Mouse (Mus musculus) heart, postnatal 36 days (tissue): ENCODE data around the gene Abca17. TPM values are rescaled to one million over a fixed set of nuclear protein-coding genes. Genes with fewer than 3 reads are reported as not detected.
A peak's percentile ranks its signal among the peaks of the same experiment; 100 is the strongest.

Source experiments
- DNase-seq, 2 experiments: peaks; one replicate each; pipeline ENCODE4 v3.0.0; 2021 to 2022
- intact Hi-C: fragments of 180-260 bp; cut with DNase I; formaldehyde crosslinking; loops from one replicate; pipeline ENCODE4 v1.15.1; 2025
- total RNA-seq, 2 experiments: library from RNA; stranded (reverse); gene quantifications; 2 replicates each; pipeline ENCODE4 v1.2.3; 2021

Gene Abca17
- total RNA-seq: under 1 TPM in 1 of 2 experiments, not detected in 1; 0.08 TPM

DNA sequence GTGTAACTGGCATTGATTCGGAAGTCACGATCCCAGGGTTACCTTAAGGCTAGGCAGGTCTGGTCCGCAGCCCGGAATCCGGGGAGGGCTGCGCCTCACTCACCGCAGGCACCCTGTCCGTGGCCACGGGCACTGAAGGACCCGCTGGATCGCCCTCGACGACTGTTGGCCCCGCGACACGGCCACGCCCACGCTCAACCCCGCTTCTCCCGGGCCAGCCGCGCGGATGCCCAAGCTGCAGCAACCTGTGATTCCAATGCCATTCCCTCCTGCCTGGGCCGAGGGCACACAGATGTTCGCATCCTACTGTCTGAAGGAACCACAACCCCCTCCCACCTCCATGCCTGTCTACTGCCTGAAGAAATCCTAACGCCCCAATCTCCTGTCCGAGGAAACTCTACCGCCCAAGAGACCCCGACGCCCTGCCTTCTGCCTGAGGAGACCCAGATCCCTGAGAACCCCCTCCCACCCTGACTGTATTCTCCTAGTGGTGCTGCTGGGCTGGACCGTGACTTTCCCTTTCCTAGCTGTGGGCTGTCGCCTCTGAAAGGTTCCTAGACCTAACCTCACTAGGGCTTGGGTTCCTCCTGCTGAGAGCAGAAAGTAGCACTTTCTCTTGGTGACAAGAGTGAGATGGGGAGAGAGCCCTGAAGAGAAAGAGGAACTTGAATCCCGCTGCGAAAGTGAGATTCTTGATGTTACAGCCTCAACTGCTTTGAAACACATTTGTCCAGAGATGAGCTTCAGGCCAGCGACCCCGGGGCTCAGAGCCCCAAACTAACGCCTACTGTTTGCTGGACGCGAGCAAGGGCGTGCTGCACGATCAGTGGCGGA, at the start of gene Abca17:
Gene Abca17, minus strand, starts transcription at position 143 of the 834 bp plus-strand sequence.
- intact Hi-C loops: loop anchor here (1.0 to 5.0 kb wide), 2 partner anchors 99 to 176 kb away; partner anchors contain the start of gene Ccnf
- DNase-seq: peak; percentile 14

DNA sequence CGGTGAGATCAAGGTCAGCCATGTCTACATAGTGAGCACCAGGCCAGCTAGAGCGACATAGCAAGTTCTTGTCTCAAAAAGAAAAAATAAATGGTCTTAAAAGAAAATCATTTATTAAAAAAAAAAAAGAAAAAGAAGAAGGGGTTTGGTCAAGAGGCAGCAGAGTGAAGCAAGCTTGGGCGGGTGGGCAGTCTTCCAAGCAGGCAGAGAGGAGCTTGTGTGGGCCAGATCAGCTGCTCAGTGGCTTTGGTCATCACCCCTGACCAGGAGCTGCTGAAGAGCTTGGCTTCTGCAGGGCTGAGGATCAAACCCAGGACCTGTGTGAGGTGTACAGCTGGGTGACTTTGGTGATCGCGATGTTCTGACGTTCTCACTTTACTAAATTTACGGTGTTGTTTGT, 43.6 kb upstream of the Abca17 start:
- intact Hi-C loops: loop anchor here (5.0 kb wide), 1 partner anchor 242 kb away; the partner anchor contains the start of gene Pdpk1

DNA sequence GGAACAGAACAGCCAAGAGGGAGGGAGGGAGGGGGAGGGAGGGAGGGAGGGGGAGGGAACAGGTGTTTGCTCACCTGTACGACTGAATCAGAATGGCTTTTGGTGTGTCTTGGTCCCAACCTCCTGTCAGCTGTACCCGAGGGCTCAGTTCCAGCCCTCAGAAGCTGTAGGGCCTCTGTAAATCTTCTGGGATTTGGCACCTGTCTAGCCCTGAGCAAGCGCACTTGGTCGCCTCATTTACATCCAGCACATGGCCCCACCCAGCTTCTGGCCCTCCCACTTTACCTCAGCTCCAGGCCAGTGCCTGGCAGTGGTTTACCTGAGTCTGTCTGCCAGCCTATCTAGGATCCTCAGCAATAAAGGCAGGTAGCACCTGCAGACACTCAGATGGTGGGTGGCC, 42.7 kb upstream of the Abca17 start:
- intact Hi-C loops: loop anchor here (5.0 kb wide), 1 partner anchor 241 kb away; the partner anchor contains the start of gene Pdpk1
- no peak for DNase-seq

More for the DNA sequence above, 43.6 kb upstream of the Abca17 start:
- no peak for DNase-seq

DNA sequence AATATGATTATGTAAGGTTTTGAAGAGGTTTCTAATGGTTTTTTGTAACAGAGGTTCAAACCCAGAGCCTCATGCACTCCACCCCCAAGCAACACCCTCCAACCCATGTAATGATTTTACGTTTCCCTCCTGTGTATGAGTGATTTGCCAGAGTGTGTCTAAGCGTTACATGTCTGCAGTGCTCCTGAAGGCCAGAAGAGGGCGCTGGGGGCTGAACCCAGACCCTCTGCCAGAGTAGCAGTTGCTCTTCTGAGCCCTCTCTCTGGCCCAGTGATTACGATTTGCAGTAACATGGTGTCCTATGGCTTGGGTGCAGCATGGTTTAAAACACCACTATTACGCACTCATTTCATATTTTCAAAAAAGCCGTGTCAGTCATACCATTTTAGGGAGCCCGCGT, 40.3 kb upstream of the Abca17 start:
- DNase-seq: no peak
- intact Hi-C loops: loop anchor here (5.0 kb wide), 1 partner anchor 239 kb away; the partner anchor contains the start of gene Pdpk1

DNA sequence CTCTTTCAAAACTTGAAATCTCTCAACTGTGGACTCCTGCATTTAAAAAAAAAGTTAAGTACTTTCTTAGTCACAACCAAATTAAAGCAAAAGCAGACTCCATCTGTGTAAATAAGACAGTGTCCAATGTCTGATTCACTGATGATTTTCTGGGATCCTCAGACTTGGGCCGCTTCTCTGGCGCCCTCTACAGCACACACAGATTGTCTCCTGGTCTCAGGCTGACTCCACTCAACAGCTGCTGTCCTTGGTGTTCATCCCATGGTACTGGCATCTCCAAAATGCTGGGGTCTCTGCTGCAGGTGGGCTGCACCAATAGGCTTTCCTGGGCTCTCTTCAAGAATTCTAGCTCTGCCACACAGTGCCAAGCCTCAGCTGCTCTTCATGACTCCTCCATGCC, 39.0 kb upstream of the Abca17 start:
- peak; percentile 37 to 61 for DNase-seq
- intact Hi-C loops: loop anchor here (1.0 to 5.0 kb wide), 2 partner anchors 217 to 238 kb away; partner anchors contain the start of gene Pdpk1

DNA sequence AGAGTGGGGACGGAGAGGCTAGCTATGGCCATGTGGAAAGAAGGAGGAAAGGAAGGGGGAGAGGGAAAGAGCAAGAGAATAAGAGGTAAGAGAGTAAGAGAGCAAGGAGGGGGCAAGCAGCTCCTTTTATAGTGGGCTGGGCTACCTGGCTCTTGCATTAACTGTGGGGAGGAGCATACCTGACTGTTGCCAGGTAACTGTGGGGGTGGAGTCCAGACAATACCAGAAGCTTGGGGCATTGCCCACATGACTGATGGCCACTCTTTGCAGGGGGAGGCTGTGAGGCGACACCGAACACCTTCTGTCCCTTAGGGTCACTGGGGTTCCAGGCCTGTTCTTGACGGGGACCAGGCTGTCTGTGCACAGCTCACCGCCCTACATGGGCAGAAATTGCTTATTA, 37.8 kb upstream of the Abca17 start:
- intact Hi-C loops: no loop called here

DNA sequence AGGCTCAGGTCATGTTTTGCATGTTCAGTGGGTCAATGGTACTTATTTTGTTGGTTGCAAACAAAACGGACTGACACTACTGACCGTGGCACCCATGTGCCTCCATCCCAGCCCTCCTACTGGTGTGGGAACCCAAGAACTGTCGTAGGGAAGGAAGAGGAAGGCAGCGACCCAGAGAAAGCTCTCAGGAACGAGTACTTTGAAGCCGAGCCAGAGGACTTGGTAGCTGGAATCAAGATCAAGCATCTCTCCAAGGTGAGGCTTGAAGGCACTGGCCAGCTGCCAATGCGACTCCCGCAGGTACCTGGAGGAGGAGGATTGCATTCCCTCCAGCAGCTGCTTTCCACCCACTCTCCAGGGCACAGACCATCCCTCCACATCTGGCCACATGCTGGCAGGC, 32.9 kb upstream of the Abca17 start:
- intact Hi-C loops: no loop called here
- DNase-seq: no peak

More for the DNA sequence above, 37.8 kb upstream of the Abca17 start:
- no peak for DNase-seq

DNA sequence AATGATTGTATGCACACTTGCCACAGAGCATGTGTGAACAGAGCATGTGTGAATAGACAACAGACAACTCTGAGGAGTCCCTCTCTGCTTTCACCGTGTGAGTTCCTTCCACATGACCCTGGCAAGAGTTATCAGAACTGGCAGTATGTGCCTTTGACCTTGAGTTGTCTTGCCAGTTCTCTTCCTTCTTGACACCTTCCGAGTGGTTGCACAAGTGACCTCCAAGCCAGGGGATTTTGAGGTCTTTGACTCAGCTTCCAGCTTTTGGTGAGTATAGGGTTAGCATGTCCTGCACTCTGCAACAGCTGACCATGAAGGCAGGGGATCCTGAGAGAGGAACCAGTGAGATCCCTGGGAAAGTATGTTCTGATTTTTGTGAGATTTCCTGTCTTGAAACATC, 27.6 kb upstream of the Abca17 start:
- DNase-seq: no peak
- intact Hi-C loops: no loop called here

DNA sequence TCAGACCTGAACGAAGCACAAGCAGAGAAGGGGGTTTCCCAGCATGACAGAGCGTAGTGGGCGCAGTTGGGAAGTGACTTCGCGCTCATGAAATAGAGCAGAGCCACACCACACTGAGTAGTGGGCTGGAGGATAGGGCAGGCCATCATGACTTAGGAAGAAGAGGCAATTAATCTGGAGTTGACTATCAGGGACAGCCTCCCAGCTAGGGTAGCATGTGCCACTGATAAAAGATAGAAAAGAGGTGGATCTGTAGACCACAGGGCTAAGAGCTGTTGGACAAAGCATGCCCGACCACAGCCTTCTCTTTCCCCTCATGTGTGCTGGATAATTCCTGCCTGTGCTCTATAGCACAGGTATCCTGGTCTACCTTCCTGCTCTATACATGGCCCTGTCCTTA, 25.0 kb upstream of the Abca17 start:
- intact Hi-C loops: no loop called here
- DNase-seq: no peak

DNA sequence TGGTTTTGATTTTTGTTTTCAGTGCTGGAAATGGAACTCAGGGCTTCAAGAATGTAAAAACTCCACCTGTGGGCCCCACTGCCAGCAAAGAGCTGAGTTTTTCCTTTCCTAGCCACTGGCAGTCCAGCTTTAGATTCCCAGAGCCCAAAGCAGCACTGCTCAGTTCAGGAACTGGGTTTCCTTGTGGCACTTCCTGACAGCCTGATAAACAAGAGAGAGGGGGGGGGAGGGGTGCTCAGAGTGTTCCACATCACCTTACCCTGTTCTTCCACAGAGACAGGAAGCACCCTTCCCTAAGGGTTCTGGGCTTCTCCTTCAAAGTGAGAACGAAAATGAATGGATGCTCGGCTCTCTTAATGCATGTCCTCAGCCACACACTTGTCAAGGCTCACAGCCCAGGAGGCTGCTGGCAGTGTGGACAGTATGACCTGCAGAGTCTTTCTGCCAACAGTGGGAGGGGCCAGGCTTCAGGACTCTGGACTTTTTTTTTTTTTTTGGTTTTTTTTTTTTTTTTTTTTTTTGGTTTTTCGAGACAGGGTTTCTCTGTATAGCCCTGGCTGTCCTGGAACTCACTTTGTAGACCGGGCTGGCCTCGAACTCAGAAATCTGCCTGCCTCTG, 24.3 kb upstream of the Abca17 start:
- no peak for DNase-seq
- intact Hi-C loops: no loop called here

DNA sequence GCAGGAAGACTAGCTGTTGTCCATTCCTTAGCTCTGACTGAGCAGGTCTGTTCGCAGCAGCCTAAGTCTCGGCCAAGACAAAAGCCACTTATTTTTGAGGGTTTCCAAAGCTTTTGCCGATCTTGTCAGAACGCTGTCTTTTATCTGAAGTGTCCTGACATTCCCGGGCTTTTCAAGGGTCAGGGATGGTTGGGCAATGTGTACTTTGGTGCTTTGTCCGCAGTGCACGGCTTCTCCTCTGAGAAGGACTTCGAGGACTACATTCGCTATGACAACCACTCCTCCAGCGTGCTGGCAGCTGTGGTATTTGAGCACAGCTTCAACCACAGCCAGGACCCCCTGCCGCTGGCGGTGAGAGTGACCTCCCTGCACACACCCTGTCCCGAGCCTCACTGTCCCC, 15.0 kb upstream of the Abca17 start:
- DNase-seq: no peak
- intact Hi-C loops: no loop called here

DNA sequence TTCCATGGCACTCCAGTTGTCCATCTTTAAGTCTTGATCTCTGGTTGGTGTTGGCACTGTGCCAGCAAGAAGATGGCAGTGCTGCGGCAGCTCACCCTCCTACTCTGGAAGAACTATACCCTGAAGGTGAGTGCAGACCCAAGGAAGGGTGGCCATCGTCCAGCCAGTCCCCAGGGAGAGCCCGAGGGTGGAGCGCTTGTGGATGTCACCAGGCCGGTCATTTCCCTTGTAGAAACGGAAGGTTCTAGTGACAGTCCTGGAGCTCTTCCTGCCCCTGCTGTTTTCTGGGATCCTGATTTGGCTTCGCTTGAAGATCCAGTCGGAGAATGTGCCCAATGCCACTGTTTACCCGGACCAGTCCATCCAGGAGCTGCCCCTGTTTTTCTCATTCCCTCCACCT, 13.6 kb upstream of the Abca17 start:
- no peak for DNase-seq
- intact Hi-C loops: no loop called here

DNA sequence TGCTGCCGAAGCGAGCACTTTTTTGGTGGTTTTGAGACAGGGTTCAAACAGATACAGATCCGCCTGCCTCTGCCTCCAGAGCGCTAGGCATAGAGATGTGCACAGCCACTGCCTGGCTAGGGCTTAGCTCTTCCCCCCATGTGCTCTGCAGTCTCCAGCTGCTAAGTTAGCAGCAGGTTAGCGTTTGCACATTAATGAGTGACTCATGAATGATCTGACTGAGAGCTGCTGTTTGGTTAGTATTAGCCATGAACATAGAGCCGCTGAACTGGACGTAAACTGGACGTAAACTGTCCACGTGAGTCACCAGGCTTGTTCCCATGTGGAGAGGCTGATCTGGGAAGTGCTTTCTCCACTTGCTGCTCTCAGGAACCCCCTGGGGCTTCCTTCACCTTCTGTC, 11.7 kb upstream of the Abca17 start:
- DNase-seq: no peak
- intact Hi-C loops: no loop called here

DNA sequence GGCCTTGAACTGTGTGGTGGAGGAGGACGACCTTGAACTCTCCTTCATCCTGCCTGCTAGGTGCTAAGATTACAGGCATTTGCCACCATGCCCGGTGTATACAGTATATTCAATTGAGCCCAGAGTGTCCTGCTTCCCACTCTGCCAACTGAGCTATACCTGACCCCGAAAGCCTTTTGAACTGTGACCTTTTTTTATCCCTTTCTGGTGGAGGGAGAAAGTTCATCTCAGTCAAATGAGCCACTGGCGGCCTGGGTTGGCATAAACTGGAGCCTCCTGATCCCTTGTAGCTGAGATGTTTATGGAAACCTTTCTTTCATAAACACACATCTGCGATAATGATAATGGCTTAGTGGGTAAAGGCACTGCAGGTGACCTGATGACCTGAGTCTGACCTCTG, 10.4 kb upstream of the Abca17 start:
- DNase-seq: no peak

DNA sequence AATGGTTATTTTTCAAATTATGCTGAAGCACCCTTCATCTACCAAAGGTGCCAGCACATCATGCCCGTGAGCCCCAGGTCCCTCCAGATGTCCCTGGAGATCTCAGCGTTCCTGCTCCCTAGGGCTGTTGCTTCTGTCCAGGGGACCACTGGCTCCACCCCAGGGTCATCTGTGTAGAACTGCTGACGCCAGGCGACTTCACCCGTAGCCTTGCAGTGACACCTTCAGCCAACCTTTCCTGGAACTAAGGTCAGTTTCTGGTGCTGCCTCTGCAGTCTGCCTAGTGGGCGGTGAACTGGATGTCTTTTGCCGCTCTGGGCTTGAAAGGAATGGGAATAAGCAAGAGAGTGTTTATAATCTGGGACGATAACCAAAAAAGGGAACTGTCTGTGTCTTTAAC, 10.0 kb upstream of the Abca17 start:
- intact Hi-C loops: no loop called here
- DNase-seq: no peak

More for the DNA sequence above, 10.4 kb upstream of the Abca17 start:
- intact Hi-C loops: no loop called here

DNA sequence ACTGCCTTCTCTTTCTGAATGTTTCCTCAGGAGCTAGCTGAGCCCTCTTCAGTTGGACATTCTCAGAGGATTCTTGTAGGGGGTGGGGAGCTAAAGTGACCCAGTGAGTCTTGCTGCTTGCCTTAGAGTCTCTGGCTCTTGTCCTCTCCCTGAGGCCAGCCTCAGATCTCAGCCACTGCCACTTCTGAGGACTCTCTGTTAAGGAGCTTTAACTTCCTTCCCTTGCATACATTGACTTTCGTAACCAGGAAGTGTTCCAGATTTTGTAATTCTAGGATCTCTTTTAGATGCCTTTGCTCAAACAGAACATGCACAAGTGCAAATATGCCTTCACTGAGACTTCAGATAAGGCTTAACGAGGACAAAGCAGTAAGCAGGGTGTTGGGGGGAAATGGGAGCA, 9.0 kb upstream of the Abca17 start:
- intact Hi-C loops: no loop called here
- no peak for DNase-seq

DNA sequence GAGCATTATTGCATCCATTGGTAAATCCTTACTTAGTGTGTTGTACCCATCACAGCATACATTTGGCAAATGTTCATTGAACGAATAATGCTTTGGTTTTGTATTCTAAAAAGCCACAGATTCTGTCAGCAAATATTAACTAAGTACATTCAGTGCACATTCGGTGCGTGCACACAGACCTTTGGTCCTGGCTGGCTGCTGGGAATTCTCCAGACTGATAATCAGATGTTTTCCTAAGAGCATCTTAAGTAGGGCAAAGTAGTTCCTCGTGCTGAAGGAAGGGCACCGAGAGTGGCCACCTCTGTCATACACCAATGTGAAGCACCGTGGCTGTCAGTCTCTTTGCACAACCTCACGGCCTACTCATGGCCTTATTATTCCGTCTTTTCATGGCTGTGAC, 8.1 kb upstream of the Abca17 start:
- intact Hi-C loops: no loop called here
- DNase-seq: no peak

DNA sequence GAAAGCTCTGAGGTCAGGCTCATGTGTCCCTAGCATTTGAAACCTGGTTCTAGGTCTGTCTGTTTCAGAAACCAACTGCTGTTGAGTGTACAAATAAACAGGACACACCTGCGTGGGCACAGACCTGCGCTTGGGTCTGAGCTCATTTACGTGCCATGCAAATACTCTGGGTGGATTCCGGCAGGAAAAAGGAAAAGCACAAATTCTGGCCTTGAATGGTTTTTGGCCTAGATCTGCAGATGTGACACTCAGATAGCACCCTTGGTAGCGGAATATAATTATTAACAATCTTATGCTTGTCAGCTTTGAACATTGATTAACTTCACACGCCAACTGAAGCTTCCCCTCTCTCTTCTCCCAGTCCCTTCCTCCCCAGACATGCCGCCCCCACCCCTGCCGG, 4.4 kb upstream of the Abca17 start:
- no peak for DNase-seq
- intact Hi-C loops: no loop called here

DNA sequence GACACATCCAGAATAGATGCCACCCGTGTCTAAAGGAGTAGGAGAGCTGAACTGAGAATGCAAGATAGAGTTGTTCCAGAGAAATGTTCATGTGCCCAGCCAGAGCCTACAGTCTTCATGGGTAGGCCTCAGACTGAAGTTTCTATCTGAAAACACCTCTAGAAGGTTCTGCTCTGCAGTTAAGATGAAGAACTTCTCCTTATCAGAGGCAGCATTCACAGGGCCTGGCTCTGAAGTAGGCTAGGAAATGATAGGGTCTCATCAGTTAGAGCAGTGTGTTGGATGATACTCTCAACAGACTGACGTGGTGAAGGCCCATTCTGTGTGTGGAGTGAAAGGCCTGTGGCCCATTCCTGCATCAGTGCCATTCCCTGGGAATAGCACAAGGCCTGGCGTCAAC, 3.1 kb upstream of the Abca17 start:
- intact Hi-C loops: loop anchor here (5.0 kb wide), 1 partner anchor 102 kb away; the partner anchor contains the start of gene Ccnf
- DNase-seq: no peak

DNA sequence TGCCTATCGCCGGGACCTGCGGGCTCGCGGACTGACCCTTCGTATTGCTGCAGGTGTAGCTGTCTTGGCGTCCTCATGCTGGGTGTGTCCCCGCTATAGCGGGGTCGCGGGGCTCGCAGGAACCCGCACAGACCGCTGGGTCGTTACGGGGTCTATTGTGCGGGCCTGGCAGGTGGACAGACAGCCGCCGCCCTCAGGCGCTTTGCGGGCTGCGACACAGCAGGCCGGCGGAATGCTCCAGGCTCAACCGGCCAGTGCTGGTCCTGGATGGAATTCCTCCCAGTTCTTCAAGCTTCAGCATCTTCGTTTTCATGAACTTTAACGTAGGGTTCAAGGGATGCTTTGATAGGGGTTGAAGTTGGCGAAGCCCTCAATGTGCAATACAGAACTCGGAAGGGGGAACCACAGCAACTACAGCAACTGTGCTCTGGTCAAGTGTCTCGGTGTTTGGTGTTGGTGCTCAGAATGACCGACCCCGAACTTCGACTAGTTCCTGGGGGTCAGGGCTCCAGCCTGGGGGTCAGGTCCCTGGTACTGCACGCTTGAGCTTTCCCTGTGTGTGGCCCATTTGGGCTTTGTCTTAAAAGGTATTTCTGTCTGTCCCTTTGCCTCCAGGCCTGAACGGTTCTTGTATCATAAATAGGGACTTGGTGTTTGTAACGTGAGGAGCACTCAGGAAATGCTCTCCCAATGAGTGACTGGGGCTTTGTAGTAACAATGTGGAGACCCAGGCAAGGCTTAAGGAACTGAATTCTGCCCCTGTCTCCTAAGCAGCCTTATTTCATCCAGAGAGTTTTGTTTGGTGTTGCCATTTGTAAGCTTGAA, 1.7 kb upstream of the Abca17 start:
- no peak for DNase-seq
- intact Hi-C loops: loop anchor here (5.0 kb wide), 1 partner anchor 100 kb away; the partner anchor contains the start of gene Ccnf
